Mouse (Mus musculus) MEL (cell line): Measurements from ENCODE around the gene Tiparp. TPM values are rescaled to one million over a fixed set of nuclear protein-coding genes. Genes with fewer than 3 reads are reported as not detected.

ENCODE experiments used
- DNase-seq: peaks from one replicate; pipeline ENCODE4 v3.0.0; 2011; ENCODE audit warnings: low read depth, low spot score
- H3K27ac ChIP-seq: 2 replicates; pipeline ENCODE4 v1.5.1; 2012; ENCODE audit warnings: low read depth, mild to moderate bottlenecking, control low read depth, low read length, moderate library complexity; ENCODE audit not compliant: control insufficient read depth
- H3K27me3 ChIP-seq, 2 experiments: fragments of 150-350 bp in 1 of 2; sonication (generic) in 1 of 2; 2 replicates each; pipeline ENCODE4 v1.6.1; 2012; ENCODE audit warnings: low read length in 2 of 2, mild to moderate bottlenecking in 2 of 2, improper control_type of control experiment in 1 of 2, moderate library complexity in 1 of 2; ENCODE audit not compliant: insufficient read depth in 2 of 2, control insufficient read depth in 1 of 2
- H3K36me3 ChIP-seq, 2 experiments: 2 replicates each; pipeline ENCODE4 v1.6.1; 2012 to 2014; ENCODE audit warnings: low read length in 2 of 2, improper control_type of control experiment in 1 of 2, inconsistent platforms in 1 of 2, mild to moderate bottlenecking in 1 of 2; ENCODE audit not compliant: insufficient read depth in 2 of 2, control insufficient read depth in 1 of 2
- H3K4me1 ChIP-seq, 2 experiments: fragments of 150-350 bp in 1 of 2; sonication (generic) in 1 of 2; 2 replicates each; pipeline ENCODE4 v1.6.1; 2012; ENCODE audit warnings: low read length in 2 of 2, improper control_type of control experiment in 1 of 2, mild to moderate bottlenecking in 1 of 2; ENCODE audit not compliant: insufficient read depth in 2 of 2, control insufficient read depth in 1 of 2
- H3K4me3 ChIP-seq, 2 experiments: fragments of 150-350 bp in 1 of 2; sonication (generic) in 1 of 2; 2 replicates each; pipeline ENCODE4 v1.5.1; 2012; ENCODE audit warnings: low read depth in 2 of 2, low read length in 2 of 2, mild to moderate bottlenecking in 2 of 2, moderate library complexity in 2 of 2, control low read depth in 1 of 2, improper control_type of control experiment in 1 of 2; ENCODE audit not compliant: control insufficient read depth in 1 of 2, insufficient read depth in 1 of 2
- H3K79me2 ChIP-seq: 2 replicates; pipeline ENCODE4 v1.6.1; 2012; ENCODE audit warnings: mild to moderate bottlenecking, low read length, moderate library complexity; ENCODE audit not compliant: control insufficient read depth, poor library complexity, insufficient read depth
- H3K9ac ChIP-seq: 2 replicates; pipeline ENCODE4 v1.6.1; 2012; ENCODE audit warnings: low read depth, mild to moderate bottlenecking, control low read depth, low read length, moderate library complexity; ENCODE audit not compliant: control insufficient read depth, poor library complexity, severe bottlenecking
- H3K9me3 ChIP-seq: fragments of 150-350 bp; sonication (generic); replicated peaks from 2 replicates; pipeline ENCODE4 v1.6.1; 2012; ENCODE audit warnings: mild to moderate bottlenecking, low read length, improper control_type of control experiment, moderate library complexity; ENCODE audit not compliant: insufficient read depth
- CTCF ChIP-seq, 3 experiments: IDR thresholded peaks in 2 of 3; conservative IDR thresholded peaks in 1 of 3; 2 replicates each; pipeline ENCODE4 v1.5.1; 2011 to 2012; ENCODE audit warnings: low read length in 3 of 3, low read depth in 2 of 3, mild to moderate bottlenecking in 2 of 3, improper control_type of control experiment in 1 of 3, inconsistent platforms in 1 of 3, mixed read lengths in 1 of 3, moderate library complexity in 1 of 3; ENCODE audit not compliant: control insufficient read depth in 1 of 3, insufficient read depth in 1 of 3, poor library complexity in 1 of 3, severe bottlenecking in 1 of 3
- E2F4 ChIP-seq: IDR thresholded peaks from 2 replicates; pipeline ENCODE4 v1.6.1; 2011; ENCODE audit warnings: low read depth, low read length, improper control_type of control experiment, borderline replicate concordance
- ELF1 ChIP-seq: IDR thresholded peaks from 2 replicates; pipeline ENCODE4 v1.6.1; 2014; ENCODE audit warnings: low read depth, mild to moderate bottlenecking, inconsistent platforms, low read length, improper control_type of control experiment, moderate library complexity
- GABPA ChIP-seq: IDR thresholded peaks from 2 replicates; pipeline ENCODE4 v1.6.1; 2012; ENCODE audit warnings: low read depth, mild to moderate bottlenecking, inconsistent platforms, low read length, improper control_type of control experiment, moderate library complexity
- GATA1 ChIP-seq: IDR thresholded peaks from 2 replicates; pipeline ENCODE4 v1.6.1; 2011; ENCODE audit warnings: low read depth, low read length, improper control_type of control experiment
- MAX ChIP-seq: IDR thresholded peaks from 2 replicates; pipeline ENCODE4 v1.6.1; 2011; ENCODE audit warnings: low read length, improper control_type of control experiment
- MAZ ChIP-seq: IDR thresholded peaks from 2 replicates; pipeline ENCODE4 v1.6.1; 2012; ENCODE audit warnings: low read depth, mild to moderate bottlenecking, inconsistent platforms, low read length, improper control_type of control experiment
- MYC ChIP-seq: IDR thresholded peaks from 2 replicates; pipeline ENCODE4 v1.6.1; 2011; ENCODE audit warnings: low read depth, mild to moderate bottlenecking, low read length, improper control_type of control experiment, moderate library complexity
- POLR2AphosphoS2 ChIP-seq: IDR thresholded peaks from 2 replicates; pipeline ENCODE4 v1.6.1; 2011; ENCODE audit warnings: low read length, improper control_type of control experiment
- SIN3A ChIP-seq: IDR thresholded peaks from 2 replicates; pipeline ENCODE4 v1.6.1; 2012; ENCODE audit warnings: low read length, improper control_type of control experiment, inconsistent platforms
- SMC3 ChIP-seq: IDR thresholded peaks from 2 replicates; pipeline ENCODE4 v1.6.1; 2011; ENCODE audit warnings: low read depth, low read length, improper control_type of control experiment
- USF1 ChIP-seq: IDR thresholded peaks from 2 replicates; pipeline ENCODE4 v1.6.1; 2014; ENCODE audit warnings: low read depth, mild to moderate bottlenecking, inconsistent platforms, low read length, improper control_type of control experiment, moderate library complexity
- ZMIZ1 ChIP-seq: IDR thresholded peaks from 2 replicates; pipeline ENCODE4 v1.6.1; 2012; ENCODE audit warnings: low read depth, mild to moderate bottlenecking, inconsistent platforms, low read length, improper control_type of control experiment, moderate library complexity
- polyA plus RNA-seq, 2 experiments: library from polyadenylated mRNA; stranded (reverse) in 1 of 2; unstranded in 1 of 2; fragments of >175 nt in 1 of 2; fragments of >200 nt in 1 of 2; gene quantifications; 2 replicates each; pipeline versions ENCODE4 v1.2.1 to v1.2.4; 2012; ENCODE audit warnings: low replicate concordance in 2 of 2, low read depth in 1 of 2; ENCODE audit not compliant: insufficient read length in 2 of 2, insufficient read depth in 1 of 2, missing spikeins in 1 of 2
- total RNA-seq: library from RNA; depleted of rRNA; stranded (reverse); fragments of 300-350 nt; gene quantifications from 2 replicates; pipeline ENCODE4 v1.2.3, GENCODE M21; 2012

The Tiparp gene
- total and polyA plus RNA-seq, 3 experiments, result 2.0 to 3.3 TPM; not detected in 1

DNA sequence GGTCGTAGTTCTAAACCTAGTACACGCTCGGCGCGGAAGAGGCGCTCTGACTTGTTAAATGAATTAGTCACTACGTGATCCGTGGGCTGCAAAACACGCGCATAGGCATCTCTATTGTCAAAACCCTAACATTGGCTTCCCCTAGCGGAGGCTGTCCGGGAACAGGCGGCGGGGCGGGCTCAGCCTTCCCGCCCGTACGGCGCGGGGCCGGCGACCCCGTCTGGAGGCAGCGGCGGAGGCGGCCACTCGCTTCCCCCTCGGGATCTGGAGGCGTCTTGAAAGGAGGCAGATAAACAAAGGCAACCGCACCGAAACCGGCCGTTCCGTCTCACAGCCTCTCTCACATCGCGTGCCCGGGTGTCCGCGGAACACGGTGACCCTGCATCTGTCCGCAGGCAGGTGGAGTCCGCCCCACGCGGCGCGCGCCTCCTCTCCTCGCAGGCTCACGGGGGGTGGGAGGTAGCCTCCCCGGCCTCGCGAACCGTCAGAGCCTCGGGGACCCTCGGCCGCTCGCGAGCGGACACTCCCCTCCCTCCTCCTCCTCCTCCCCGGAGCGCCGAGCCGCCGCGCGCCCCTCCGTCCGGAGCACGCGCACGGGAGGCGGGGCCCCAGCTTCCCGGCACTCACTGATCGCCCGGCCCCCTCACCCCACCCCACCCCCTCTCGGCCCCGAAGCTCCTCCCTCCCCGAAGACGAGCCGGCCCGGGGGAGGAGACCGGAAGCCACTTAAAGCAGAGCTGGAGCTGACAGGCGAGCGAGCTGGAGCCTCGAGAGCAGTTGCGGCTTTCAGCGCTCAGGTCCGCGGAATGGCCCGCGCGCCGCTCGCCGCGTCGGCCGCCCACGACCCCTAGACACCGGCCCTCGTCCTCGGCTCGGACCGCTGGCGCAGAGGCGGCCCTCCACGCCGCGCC is at the start of gene Tiparp (continued):
- TF ChIP-seq GATA1 (no peak), POLR2AphosphoS2 (peak; percentile 79), ELF1 (peak; percentile 75), GABPA (no peak), MAX (no peak), ZMIZ1 (peak; percentile 89; the same call in 1 of the 2 replicates)
- TF ChIP-seq, all 39 proteins: peak for 16

DNA sequence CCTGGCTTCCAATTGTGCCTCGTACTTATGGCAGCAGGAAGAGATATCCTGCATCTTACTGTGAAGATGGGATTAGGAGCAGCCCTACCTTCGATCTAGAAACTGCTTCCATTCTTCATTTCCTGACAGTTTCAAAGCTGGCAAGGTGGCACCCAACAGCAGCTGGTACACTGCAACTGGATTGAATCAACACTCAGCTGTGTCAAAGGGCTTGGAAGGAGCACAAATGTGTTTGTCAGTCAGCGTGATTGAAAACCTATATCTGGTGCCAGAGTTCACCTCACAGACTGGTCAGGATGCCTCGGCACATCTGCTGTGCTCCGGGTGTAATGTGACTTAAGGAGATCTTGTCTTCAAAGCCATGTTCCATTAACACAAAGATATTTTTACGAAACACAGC is 47.5 kb upstream of the Tiparp start:
- Histone ChIP-seq H3K9me3 (no peaks in the 10 kb centered on the region), H3K4me3 (no peak overlapping the region), H3K79me2 (no peaks in the 10 kb centered on the region)
- DNase-seq, result no peak
- TF ChIP-seq SMC3 (no peak), GABPA (no peak), SIN3A (no peak), MYC (no peak)
- TF ChIP-seq, all 39 proteins: peak for 0
- Histone ChIP-seq H3K27me3 (no peaks in the 10 kb centered on the region; a peak in 2 of 4 replicates), H3K36me3 (no peaks in the 10 kb centered on the region), H3K9ac (no peak overlapping the region), H3K4me1 (peaks cover 0 to 3% of the 10 kb centered on the region in 2 experiments; a peak in 1 of 4 replicates), H3K27ac (no peak overlapping the region)

DNA sequence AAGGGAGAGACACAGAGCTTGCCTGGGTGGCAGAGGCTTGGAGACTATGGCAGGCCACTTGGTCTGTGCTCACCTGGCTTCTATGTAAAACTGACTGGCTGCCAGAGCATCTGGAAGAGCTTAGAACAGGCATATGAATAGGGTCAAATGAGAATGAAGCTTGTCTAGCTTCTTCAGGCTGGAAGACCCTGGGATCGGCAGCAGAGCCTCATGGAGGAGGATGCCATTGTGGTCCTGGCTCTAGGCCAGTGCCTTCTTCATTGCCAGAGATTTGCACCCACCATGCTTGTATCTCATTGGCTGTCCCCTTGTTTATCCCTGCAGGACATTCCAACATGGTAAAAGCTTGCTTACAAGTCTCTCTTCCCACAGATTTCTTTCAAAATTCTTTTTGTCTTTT is 45.9 kb upstream of the Tiparp start:
- Histone ChIP-seq H3K4me1 (peaks cover 0 to 3% of the 10 kb centered on the region in 2 experiments; a peak in 1 of 4 replicates), H3K4me3 (no peak overlapping the region), H3K27me3 (no peaks in the 10 kb centered on the region; a peak in 2 of 4 replicates), H3K36me3 (no peaks in the 10 kb centered on the region), H3K79me2 (no peaks in the 10 kb centered on the region), H3K9ac (no peak overlapping the region), H3K27ac (no peak overlapping the region), H3K9me3 (no peaks in the 10 kb centered on the region)
- TF ChIP-seq E2F4, result no peak
- no peak for TF ChIP-seq MAZ
- no peak for TF ChIP-seq CTCF (IDR thresholded peaks at IDR 0.05 in 2 of 3, conservative IDR thresholded peaks at IDR 0.05 in 1 of 3; ENCODE audit: control insufficient read depth in 1 of 3, insufficient read depth in 1 of 3, low read depth in 2 of 3, low read length in 3 of 3, poor library complexity in 1 of 3, severe bottlenecking in 1 of 3)
- TF ChIP-seq USF1, result no peak
- DNase-seq, result no peak
